Mouse (Mus musculus) CD4-positive, CD25-positive, alpha-beta regulatory T cell, adult 9 weeks (primary cell): Measurements from ENCODE around the gene Gnat3. TPM values are rescaled to one million over a fixed set of nuclear protein-coding genes. Genes with fewer than 3 reads are reported as not detected.

Experiments
- polyA plus RNA-seq: library from polyadenylated mRNA; unstranded; fragments of 100-300 nt; shearing (Covaris generic); gene quantifications from one replicate; pipeline ENCODE4 v1.2.1, GENCODE M21; 2017

Gnat3 gene
- not detected for polyA plus RNA-seq

DNA sequence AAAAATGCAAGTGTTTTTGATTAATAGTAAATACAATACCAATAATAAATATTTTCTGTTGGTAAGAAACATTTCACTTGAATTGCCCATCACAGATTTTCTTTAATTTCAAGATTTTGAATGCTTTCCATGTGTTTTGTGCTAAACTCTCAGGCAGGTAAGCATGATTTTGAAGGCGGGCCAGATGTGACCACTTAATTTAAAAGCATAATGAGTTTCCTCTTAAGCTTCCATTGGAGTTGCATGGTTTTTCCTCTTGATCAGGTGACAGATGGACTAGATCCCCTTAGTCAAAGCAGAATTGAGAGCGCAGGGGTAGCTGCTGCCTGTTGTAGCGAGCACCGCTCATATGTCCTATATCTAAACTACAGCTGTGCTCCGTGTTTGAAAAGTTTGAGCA, at the start of gene Gnat3:
Gene Gnat3 (plus strand): TSS at position 301 of the 400 bp plus-strand sequence.

Other genes starting within 250 kb of the Gnat3 start
- 0.21 TPM for gene Cd36, start 73.7 kb upstream of the Gnat3 start, polyA plus RNA-seq